Mouse (Mus musculus) G1E-ER4 (cell line): ENCODE results near the gene Poglut1. TPM values are rescaled to one million over a fixed set of nuclear protein-coding genes. Genes with fewer than 3 reads are reported as not detected.

Experiments
- GATA1 ChIP-seq: IDR thresholded peaks from one replicate; pipeline ENCODE4 v1.8.0; 2012; ENCODE audit warnings: low read length, inconsistent platforms
- polyA plus RNA-seq: library from polyadenylated mRNA; stranded (reverse); fragments of >175 nt; gene quantifications from 2 replicates; pipeline ENCODE4 v1.2.3, GENCODE M21; 2012

Poglut1 gene
- polyA plus RNA-seq, 1 experiment, result 7.6 TPM

- TF ChIP-seq GATA1, result no peak
Observed at GRCm38 (mm10) chr16:38562131-38562967, 12.3 kb upstream of the Poglut1 start.

DNA sequence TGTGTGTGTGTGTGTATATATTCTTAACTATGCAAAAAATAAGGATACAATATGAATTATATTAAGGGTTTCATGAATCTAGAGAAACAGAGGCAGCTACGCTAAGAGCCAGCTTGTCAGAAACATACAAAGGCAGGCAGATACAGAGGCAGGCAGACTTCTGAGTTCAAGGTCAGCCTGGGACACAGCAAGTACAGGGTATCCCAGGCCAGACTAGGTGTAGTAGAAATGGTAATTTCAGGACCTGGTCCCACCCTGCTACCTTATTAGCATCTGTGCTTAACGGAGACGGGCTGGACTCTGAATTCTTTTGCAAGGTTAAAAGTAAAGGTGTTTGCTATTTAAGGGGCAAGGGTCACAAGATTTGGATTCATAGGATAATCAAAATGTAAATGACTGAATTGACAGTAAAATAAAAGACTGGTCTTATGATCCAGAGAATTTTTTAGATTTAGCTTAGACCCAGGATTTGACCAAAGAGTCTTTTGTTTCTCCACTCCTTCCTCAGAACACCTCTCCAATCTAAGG is 8.2 kb upstream of the Poglut1 start, which contains the start of gene Tmem39a:
Gene Tmem39a (plus strand): TSS at position 478 of the 528 bp plus-strand sequence.
- TF ChIP-seq GATA1, result no peak

- no peak for TF ChIP-seq GATA1
Observed at GRCm38 (mm10) chr16:38555988-38556387, 5.9 kb upstream of the Poglut1 start.

- no peak for TF ChIP-seq GATA1
Observed at GRCm38 (mm10) chr16:38548000-38548399, 2.1 kb downstream of the Poglut1 start.

DNA sequence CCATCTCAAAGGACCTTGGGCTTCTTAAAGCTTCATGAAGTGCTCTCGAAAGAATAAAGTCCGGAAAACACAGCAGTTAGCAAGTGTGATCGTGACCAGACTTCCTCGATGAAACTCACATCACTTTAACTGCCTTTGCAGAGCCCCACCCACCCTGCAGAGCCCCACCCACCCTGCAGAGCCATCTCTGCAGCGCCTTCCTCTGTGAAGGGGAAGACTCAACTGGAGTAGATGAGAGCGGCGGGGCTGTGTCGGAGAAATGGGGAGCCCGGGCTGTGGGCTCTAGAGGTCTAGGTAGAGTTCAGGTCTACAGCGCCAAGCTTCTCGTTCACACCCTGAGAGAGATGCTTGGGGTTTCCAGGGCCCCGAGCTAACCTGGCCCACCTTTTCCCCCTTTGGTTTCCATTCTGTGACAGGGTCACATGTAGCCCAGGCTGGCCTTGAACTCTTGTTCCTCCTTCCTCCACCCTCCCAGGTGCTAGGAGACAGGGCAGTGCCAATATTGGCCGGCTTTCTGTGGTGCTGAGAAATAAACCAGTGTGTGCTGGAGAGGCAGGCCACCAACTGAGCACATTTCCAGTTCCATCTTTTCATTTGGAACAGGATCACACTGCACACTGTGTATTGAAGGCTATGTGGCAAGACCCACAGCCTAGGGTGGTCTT is 11.2 kb downstream of the Poglut1 start:
- no peak for TF ChIP-seq GATA1

DNA sequence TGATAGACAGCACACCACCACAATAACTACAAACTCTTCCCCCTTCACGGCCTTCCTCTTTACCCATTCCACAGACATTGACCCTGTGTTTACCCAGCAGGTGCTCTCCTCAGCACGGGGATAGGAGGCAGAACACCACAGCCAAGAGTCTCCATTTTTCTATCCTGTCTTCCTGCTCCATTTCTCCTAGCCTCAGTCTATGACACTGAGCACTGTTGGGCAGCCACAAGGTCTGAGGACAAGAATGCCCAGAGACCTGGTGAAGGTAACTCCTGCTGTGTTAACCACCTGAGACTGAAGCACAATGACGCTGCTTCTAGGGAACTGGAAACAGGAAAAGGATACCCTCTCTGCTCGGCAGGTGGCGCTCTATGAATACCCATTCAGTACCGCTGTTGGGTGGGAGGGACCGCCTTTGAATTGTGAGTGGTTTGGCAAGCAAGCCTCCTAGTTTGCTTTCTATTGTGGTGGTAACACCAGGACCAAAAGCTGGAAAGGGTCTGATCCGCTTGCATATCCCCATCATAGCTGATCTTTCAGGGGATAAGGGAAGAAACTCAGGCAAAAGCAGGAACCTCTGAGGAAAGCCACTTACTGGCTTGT is 13.4 kb downstream of the Poglut1 start:
- TF ChIP-seq GATA1, result no peak

DNA sequence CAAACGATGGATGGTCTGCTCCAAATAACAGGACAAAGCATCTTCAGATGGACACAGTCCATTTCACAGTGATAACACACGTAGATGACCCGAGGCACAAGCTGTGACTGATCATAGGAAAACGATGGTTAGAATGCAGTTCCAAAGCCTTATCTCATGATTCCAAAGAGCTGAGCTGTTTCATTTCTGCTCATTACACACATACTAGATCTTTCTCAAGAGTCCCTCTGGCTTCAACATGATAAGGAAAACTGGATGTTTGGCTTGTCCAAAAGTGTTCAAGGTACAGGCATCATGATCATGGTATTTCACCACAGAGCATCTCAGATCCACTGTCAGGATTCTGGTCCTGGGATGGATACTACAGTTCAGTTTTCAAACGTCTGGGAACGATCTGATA is 23.8 kb downstream of the Poglut1 start:
- no peak for TF ChIP-seq GATA1

DNA sequence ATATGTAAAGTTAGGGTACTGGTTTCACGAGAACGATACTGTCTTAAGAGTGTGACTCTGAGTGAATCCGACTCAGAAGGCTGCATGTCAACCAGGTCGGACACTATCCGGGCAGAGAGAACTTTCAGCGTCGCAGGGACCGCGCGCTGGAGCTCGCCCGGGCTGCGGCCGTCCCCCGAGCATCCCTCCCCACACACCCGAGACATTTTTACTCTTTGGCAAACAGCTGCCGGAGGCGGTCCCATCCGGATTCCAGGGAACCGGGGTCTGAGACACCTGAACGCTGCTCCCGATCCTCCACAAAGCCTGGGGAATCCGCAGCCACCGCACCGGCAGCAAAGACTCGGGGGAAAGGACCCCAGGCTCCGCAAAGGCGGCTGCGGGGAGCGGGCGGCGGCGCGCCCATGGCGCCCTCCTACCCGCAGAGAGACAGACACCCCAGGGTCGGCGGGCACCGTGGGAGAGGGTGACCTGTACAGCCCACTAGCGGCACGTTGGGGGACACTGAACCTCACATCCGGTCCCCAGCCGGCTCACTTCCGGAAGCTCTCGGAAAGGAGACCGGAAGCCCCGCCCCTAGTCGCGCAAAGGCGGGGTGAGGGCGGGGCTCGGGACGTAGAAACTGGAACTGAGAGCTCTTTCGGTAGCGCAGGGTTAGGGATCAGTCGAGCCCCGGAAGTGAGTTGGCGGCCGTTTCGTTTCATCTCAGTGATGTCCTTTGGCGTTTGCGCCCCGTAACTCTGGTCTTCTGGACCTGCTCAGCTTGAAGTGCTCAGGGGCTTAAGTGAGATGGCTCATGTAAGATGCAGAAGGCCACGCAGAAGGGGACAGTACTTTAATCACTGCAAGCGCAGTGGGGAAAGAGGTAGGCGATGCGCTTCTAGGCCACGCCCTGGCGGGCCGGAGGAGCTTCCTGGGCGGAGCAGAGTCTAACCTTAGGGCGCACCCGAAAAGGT is 27.7 kb downstream of the Poglut1 start, which contains the start of gene Timmdc1:
Gene Timmdc1 (minus strand): TSS at position 535 of the 956 bp plus-strand sequence.
- no peak for TF ChIP-seq GATA1

DNA sequence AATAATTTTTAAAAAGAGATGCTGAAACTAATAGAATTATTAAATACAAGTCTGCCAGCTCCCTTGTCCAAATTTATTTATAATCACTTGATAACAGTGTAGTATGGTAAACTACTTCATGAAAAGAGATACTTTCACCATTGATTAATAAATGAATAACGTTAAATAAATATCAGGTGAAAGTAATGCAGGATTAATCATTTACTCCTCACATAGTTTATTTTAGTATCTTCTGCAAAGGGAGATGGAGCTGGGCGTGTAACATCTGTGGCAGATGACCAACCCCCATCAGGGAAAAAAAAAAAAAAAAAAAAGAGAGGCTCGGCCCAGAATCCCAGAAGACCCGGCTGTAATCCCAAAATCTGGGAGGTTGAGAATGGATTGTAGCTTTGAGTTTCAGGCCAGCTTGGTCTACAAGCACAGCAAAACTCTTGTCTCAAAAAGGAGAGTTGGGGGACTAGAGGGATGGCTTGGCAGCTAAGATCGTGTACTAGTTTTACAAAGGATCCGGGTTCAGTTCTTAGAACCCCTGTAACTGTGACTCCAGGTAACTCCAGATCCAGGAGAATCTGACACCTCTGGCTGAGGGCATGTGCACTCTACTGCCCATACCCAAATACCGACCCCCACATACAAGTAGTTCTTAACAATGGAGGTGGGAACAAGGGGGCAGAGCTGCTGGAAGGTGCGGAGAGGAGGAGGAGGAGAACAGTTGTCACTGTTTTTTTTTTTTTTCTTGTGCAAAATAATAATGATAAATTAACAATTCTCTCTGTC is 28.7 kb downstream of the Poglut1 start:
- no peak for TF ChIP-seq GATA1

- TF ChIP-seq GATA1, result no peak
Observed at GRCm38 (mm10) chr16:38519140-38519539, 30.9 kb downstream of the Poglut1 start.

GRCm38 (mm10) chr16:38510846-38511245 is 39.2 kb downstream of the Poglut1 start:
- TF ChIP-seq GATA1, result no peak

DNA sequence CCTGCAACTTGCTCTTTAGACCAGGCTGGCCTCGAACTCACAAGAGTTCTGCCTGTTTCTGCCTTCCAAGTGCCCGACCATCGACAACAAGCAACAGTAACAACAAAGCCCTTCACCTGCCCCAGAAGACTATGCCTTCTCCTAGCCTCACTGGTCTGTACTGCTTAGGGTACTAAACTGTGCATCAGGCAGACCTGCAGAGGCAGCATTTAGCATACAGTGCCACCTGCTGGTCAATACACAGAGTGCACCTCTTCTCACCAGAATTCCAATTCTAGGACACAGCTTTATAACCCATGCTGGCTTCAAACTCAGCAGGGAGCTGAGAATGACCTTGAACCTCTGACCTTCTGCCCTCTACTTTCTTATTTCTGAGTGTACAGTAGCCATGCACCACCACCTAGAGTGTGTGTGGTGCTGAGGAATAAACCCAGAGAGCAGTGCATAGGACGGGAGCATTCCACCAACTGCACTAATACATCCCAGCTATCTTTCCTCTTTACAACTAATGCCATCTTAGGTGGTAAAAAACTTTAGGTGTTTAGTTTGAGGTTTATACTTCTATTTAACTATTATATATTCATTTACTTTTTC is 43.9 kb downstream of the Poglut1 start:
- no peak for TF ChIP-seq GATA1

GRCm38 (mm10) chr16:38503528-38503927 is 46.5 kb downstream of the Poglut1 start:
- TF ChIP-seq GATA1, result no peak

GRCm38 (mm10) chr16:38502469-38502868 is 47.6 kb downstream of the Poglut1 start:
- no peak for TF ChIP-seq GATA1
